Mouse (Mus musculus) left cerebral cortex, adult 9 months (tissue): ENCODE data around the gene Actn2.

Experiments used
- DNase-seq, 2 experiments: peaks; one replicate each; pipeline ENCODE4 v3.0.0; 2022; ENCODE audit warnings: low spot score in 2 of 2

Gene Actn2

DNA sequence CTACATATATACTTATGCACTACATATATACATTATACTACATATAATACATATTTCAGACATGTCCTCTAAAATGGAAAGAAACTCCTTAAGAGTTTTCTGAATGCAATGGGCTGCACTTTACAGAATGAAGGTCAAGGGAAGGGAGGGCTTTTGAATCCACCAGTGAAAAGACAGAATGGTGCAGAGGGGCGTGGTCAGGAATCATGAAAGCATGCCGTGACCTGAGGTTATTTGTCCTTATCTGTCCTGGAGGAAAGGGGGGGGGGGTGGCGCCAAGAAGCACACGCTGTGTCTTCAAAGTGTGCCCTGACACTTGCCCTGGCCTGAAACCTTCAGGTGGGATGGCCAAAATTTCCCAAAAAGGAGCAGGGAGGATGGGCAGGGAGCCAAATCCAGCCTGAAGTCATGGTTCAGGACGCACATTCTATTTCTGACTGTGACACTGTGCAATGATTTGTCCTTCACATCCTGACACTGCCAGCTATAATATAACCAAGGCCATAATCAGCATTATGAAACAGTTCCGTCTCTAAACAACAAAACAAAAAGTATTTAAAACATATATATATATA, 23.3 kb downstream of the Actn2 start:
- DNase-seq = no peak

- DNase-seq = no peak
These were observed 26.4 kb downstream of the Actn2 start for GRCm38 (mm10) chr13:12314173-12314572.

GRCm38 (mm10) chr13:12311930-12312492, 28.5 kb downstream of the Actn2 start:
- no peak for DNase-seq

DNA sequence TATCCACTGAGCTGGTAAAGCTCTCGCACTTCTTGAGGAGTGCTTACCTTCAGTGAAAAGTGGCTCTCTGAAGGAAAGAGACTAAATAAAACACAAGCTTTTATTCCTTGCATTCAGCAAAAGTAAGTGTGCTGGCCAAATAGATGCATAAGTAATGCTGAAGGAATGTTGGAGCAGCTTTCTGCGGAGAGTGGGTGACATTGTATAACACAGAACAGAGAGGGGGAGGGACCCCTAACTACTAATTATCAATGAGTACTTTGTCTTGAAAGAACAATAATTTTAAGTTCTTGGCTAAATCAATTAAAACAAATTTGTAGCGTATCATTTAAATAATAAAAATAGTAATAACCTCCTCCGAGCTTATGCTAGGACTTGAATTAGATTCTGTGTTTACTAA, 29.2 kb downstream of the Actn2 start:
- no peak for DNase-seq

GRCm38 (mm10) chr13:12309446-12309845, 31.1 kb downstream of the Actn2 start:
- DNase-seq = no peak

GRCm38 (mm10) chr13:12308878-12309277, 31.7 kb downstream of the Actn2 start:
- DNase-seq = no peak

DNA sequence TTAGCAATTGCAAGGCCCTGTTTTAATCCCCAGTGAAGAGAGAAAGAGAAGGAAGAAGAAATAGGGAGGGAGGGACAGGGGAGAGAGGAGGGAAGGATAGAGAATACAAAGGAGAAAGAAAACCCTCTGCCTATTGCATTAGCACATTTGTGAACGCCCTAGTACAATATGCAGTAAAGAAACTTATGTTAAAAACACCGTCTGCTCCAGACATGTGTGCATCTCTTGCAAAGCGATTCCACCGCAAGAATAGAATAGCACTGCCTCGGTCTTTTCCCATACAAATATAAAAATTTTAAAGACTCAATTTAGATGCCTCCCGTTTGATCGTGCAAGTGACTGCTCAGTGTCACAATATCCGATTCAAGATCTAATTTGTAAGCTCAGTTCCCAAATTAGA, 32.1 kb downstream of the Actn2 start:
- DNase-seq = no peak

DNA sequence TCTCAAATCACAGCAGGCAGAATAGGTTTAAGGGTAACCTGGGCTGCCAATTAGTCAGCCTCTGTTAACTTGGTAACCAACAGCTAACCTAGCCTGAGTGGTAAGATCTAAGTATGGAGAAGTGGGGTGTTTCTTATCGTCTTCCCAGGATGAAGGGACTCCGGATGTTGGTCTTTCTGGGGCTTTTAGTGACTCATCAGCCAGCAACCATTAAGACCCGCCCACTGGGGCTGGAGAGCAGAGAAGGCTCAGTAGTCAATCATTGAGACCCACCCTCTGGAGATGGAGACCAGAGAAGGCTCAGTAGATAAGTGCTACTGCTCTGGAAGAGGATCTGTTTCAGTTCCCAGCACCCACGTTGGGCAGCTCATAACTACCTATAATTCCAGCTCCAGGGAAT, 33.3 kb downstream of the Actn2 start:
- DNase-seq = no peak

GRCm38 (mm10) chr13:12305540-12305939, 35.0 kb downstream of the Actn2 start:
- no peak for DNase-seq

GRCm38 (mm10) chr13:12304991-12305390, 35.6 kb downstream of the Actn2 start:
- no peak for DNase-seq

DNA sequence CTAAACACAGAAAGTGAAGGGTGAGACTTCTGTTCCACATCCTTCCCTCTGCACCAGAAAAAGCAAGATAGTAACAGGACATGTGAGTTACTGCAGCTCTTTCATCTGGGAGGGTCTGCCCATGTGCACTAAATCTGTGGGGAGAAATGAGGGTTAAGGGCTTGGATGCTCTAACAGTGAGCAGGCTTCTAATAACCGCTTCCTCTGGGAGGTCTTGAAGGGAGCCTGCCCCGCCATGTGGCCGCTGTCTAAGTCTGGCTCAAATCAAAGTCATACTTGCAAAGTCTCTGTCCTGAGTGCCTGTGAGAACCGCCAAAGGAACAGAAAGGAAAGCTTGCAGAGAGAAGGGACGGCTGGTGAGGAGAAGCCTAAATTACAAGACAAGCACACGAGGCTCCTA, 42.8 kb downstream of the Actn2 start:
- no peak for DNase-seq

- DNase-seq = peak in 1 of 2 experiments; percentile 73
These were observed 43.9 kb downstream of the Actn2 start for GRCm38 (mm10) chr13:12296701-12297100.

DNA sequence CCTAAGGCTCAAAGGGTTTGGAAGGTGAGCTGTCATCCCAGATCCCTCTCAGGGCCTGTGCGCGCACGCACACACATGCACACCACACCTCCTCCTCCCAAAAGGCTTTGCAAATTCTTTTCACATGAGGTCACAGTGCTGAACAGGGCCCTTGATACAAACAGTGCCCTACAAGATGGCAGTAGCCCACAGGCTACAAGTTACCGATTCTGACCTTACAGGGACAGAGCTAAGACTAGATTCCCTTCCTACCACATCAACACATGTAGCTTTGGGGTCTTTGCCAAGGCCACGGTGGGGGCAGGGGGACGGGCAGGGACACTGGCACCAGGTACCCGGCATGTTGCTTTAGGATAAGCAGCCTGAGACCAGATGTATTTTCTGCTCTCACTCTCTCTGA, 46.8 kb downstream of the Actn2 start:
- no peak for DNase-seq

GRCm38 (mm10) chr13:12290700-12291099, 49.9 kb downstream of the Actn2 start:
- DNase-seq = no peak

GRCm38 (mm10) chr13:12284528-12284927, 56.0 kb downstream of the Actn2 start:
- no peak for DNase-seq

- no peak for DNase-seq
These were observed 56.7 kb downstream of the Actn2 start for GRCm38 (mm10) chr13:12283826-12284225.

DNA sequence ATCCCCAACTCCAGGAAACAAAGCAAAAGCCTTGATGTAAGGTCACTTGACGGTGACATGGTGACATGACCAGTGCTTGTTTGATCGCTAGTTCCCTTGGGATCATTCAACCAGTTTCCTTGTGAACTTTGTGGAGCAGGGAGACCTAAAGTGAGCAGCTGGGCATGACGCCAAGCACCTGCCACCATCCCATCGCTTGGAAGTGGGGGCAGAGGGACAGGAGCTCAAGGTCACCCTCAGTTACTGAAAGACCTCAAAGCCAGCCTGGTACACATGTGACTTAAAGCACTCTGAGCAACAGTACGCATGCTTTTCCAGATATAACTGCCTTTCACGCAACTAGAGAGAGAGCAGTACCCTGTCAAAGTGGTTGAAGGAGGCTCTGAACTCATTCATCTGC, 65.8 kb downstream of the Actn2 start:
- DNase-seq = no peak

DNA sequence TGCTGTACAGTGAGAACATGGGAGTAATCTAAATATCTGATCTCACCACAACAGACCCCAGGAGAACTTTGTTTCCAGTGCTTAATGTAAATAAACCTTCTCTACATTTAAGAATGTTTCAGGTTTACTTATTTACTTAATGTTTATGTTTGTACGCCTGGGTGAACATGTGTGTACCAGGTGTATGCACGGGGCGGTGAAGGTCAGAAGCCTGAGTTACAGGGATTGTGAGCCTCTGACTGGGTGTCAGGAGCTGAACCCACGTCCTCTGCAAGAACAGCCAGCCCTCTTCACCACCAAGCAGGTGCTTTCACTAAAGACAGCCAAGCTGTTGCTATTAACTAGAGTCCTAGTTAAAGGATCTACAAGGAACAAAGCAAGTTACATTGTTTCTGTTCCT, 66.3 kb downstream of the Actn2 start:
- no peak for DNase-seq

GRCm38 (mm10) chr13:12272953-12273352, 67.6 kb downstream of the Actn2 start:
- DNase-seq = peak in 1 of 2 experiments; percentile 57

- DNase-seq = no peak
These were observed 72.6 kb downstream of the Actn2 start for GRCm38 (mm10) chr13:12267971-12268370.

- no peak for DNase-seq
These were observed 73.5 kb downstream of the Actn2 start for GRCm38 (mm10) chr13:12267097-12267496.

DNA sequence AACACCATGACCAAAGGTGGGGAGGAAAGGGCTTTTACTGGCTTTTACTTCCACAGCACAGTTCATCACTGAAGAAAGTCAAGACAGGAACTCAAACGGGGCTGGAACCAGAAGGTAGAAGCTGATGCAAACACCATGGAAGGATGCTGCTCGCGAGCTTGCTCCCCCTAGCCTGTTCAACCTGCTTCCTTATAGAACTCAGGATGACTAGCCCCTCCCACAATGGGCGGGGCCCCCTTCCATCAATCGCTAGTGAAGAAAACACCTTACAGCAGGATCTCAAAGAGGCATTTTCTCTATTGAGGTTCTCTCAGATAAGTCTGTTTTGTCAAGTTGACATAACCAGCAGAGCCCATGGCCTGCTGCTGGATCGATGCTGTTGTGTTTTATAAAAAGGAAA, 76.6 kb downstream of the Actn2 start:
- no peak for DNase-seq

DNA sequence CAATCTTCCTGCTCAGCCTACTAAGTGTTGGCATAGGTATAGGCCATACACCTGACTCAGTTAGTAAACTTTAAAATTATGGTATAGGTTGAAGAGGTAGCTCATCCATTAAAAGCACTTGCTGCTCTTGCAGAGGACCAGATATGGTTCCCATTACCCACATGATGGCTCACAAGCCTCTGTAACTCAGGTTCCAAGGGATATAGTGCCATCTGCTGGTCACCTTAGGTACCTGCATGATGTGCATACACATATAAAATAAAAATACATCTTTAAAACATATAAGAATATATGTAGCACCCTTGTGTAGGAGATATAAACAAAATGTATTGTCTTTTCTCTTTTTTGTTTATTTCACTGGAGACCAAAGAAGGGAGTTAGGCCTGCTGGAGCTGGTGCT, 79.1 kb downstream of the Actn2 start:
- DNase-seq = no peak
